13 mouse cellular contexts compared by ENCODE assay signal in the genomic region with DNA sequence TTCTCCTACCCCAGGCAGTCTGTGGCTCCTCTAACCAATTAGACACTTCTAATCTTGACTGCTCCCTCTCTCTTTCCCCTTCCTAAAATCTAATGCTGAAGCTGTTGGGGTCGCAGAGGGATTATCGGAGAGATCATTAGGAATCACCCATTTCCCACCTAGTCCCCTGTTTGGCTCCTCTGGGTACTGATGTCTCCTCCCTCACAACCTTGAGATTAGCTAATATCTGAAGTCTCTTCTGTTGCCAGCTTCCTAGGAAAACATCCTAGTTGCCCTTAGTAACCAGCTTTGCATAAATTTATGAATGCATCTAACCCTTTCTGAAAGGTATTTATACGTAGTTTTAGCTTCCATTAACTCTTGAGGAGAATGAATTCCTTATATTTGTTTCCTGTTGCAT.
"Had no signal": no experiment of that assay in that cellular context is flagged by ENCODE, and none has a peak within 500 bp of the region (broad histone marks: within the 10 kb centered on the region; RNA-seq: fewer than 3 reads in every experiment).

No protein-coding gene starts in this region.

- H3K4me2 ChIP-seq: lung, embryonic 14.5 days; midbrain, embryonic 12.5 days; neural tube, embryonic 12.5 days; stomach, embryonic 15.5 days had no signal

- DNase-seq: lung, adult 18-20 months; lung, embryonic 14.5 days; lung, postnatal 10 days; lung, postnatal 4 days; right cerebral cortex, postnatal 14 days; thymus, adult 2 months; thymus, postnatal 25 days; thymus, postnatal 4 days had no signal

- H3K36me3 ChIP-seq: midbrain, embryonic 12.5 days; neural tube, embryonic 12.5 days; stomach, embryonic 15.5 days had no signal

- H3K9ac ChIP-seq: liver, embryonic 14.5 days; lung, embryonic 14.5 days; midbrain, embryonic 12.5 days; neural tube, embryonic 12.5 days; stomach, embryonic 15.5 days had no signal

- H3K4me3 ChIP-seq: midbrain, embryonic 12.5 days; neural tube, embryonic 12.5 days; stomach, embryonic 15.5 days had no signal

- H3K27ac ChIP-seq: liver, embryonic 14.5 days; midbrain, embryonic 12.5 days; neural tube, embryonic 12.5 days; stomach, embryonic 15.5 days; stomach, postnatal 0 days had no signal

- H3K4me1 ChIP-seq: midbrain, embryonic 12.5 days; neural tube, embryonic 12.5 days; stomach, embryonic 15.5 days had no signal

- H3K9me3 ChIP-seq: midbrain, embryonic 12.5 days; neural tube, embryonic 12.5 days; stomach, embryonic 15.5 days had no signal
